Mouse (Mus musculus): ENCODE measurements around the gene Med29. TPM values are rescaled to one million over a fixed set of nuclear protein-coding genes. Genes with fewer than 3 reads are reported as not detected.

Med29 gene
- total RNA-seq, 2 experiments from 2014 or later, result 18.3 to 19.6 TPM

- DNase-seq, result no peak
Observed at GRCm38 (mm10) chr7:28353267-28353666, 39.2 kb downstream of the Med29 start.

- DNase-seq, result no peak
Observed at GRCm38 (mm10) chr7:28351676-28352191, 40.8 kb downstream of the Med29 start.

- DNase-seq, result peak; percentile 98 to 99
Observed at GRCm38 (mm10) chr7:28350155-28350883, 42.2 kb downstream of the Med29 start, which contains the start of gene Rps16. Rps16 (plus strand) TSS chr7:28350652.

- no peak for DNase-seq
Observed at GRCm38 (mm10) chr7:28348601-28349000, 43.9 kb downstream of the Med29 start.

- no peak for DNase-seq
Observed at GRCm38 (mm10) chr7:28347746-28348145, 44.8 kb downstream of the Med29 start.

GRCm38 (mm10) chr7:28344637-28345036, 47.9 kb downstream of the Med29 start:
- no peak for DNase-seq

- no peak for DNase-seq
Observed at GRCm38 (mm10) chr7:28341381-28341780, 51.1 kb downstream of the Med29 start.

- no peak for DNase-seq
Observed at GRCm38 (mm10) chr7:28339213-28339917, 53.1 kb downstream of the Med29 start.

- DNase-seq, result peak; percentile 94 to 97
Observed at GRCm38 (mm10) chr7:28338108-28338998, 54.2 kb downstream of the Med29 start, which contains the start of gene Supt5. Supt5 (minus strand) TSS chr7:28338746.

Other genes starting within 250 kb of the Med29 start
- gene Fbl, start 223.0 kb downstream of the Med29 start, total RNA-seq (2021), result 10 to 100 TPM; 48.3 to 55.8 TPM
- gene Dyrk1b, start 213.2 kb downstream of the Med29 start, total RNA-seq (2021), result 10 to 100 TPM; 45.7 to 52.4 TPM
- 10 to 100 TPM; 52.9 to 60.9 TPM for gene Eid2, start 124.8 kb downstream of the Med29 start, total RNA-seq (2021)
- gene Eid2b, start 115.0 kb downstream of the Med29 start, total RNA-seq (2021), result 10 to 100 TPM; 36.5 to 36.8 TPM
- gene Selenov, start 101.5 kb downstream of the Med29 start, total RNA-seq (2021), result 1 to 10 TPM in 1 of 2 experiments, under 1 TPM in 1; 0.27 to 1.8 TPM
- gene Dll3, start 90.5 kb downstream of the Med29 start, total RNA-seq (2021), result 1 to 10 TPM; 2.1 to 2.8 TPM
- gene Timm50, start 80.6 kb downstream of the Med29 start, total RNA-seq (2021), result 10 to 100 TPM; 41.1 to 42.1 TPM
- 100 to 1,000 TPM; 114 to 122 TPM for gene Supt5, start 54.0 kb downstream of the Med29 start, total RNA-seq (2021)
- gene Rps16, start 42.1 kb downstream of the Med29 start, total RNA-seq (2021), result 100 to 1,000 TPM; 454 to 471 TPM
- gene Plekhg2, start 20.1 kb downstream of the Med29 start, total RNA-seq (2021), result 1 to 10 TPM; 5.5 to 7.4 TPM
- 1 to 10 TPM; 3.1 to 3.9 TPM for gene Zfp36, start 12.5 kb downstream of the Med29 start, total RNA-seq (2021)
- 10 to 100 TPM; 68.9 to 70.1 TPM for gene Paf1, start 243 bp upstream of the Med29 start, total RNA-seq (2021)
- gene Gmfg, start 44.7 kb upstream of the Med29 start, total RNA-seq (2021), result 1 to 10 TPM; 1.2 to 2.0 TPM
- 10 to 100 TPM; 64.3 to 72.3 TPM for gene Lrfn1, start 59.3 kb upstream of the Med29 start, total RNA-seq (2021)
- not detected for gene Ifnl2, start 117.7 kb upstream of the Med29 start, total RNA-seq (2021)
- gene Ifnl3, start 130.1 kb upstream of the Med29 start, total RNA-seq (2021), result not detected
- not detected for gene Sycn, start 148.2 kb upstream of the Med29 start, total RNA-seq (2021)
- gene Nccrp1, start 154.5 kb upstream of the Med29 start, total RNA-seq (2021), result under 1 TPM; 0.48 to 0.52 TPM
- gene Samd4b, start 205.4 kb upstream of the Med29 start, total RNA-seq (2021), result 10 to 100 TPM; 66.4 to 79.4 TPM
- gene Pak4, start 205.5 kb upstream of the Med29 start, total RNA-seq (2021), result 10 to 100 TPM; 15.1 to 15.8 TPM
- 1 to 10 TPM; 1.2 to 1.7 TPM for gene Acp7, start 238.6 kb upstream of the Med29 start, total RNA-seq (2021)

Measured in layer of hippocampus, postnatal 36 days (tissue).